10 mouse cellular contexts compared by ENCODE assay signal in the genomic region with DNA sequence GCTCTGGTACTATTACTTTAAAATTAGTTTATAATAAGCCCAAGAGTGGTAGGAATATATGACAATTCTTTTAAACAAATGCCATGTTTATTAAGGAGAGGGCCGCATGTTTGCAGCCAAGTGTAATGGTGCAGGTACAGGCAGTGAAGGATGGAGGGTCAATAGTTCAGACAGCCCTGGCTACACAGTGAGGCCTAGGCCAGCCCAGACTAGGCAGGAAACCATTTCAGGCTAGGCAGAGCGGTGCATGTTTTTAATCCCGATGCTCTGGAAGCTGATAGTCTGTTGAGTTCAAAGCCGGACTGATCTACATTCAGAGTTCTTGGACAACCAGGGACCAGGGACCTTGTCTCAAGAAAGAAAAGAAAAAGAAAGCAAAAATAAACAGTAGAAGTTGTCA. TPM values are rescaled to one million over a fixed set of nuclear protein-coding genes. Genes with fewer than 3 reads are reported as not detected.
DNase-seq lines count a peak whose midpoint lies in the region; ATAC-seq and TF ChIP-seq lines count a peak whose summit lies in the region.
"Had no signal": no experiment of that assay in that cellular context is flagged by ENCODE, and none has a peak within 500 bp of the region (broad histone marks: within the 10 kb centered on the region; RNA-seq: fewer than 3 reads in every experiment).

No protein-coding gene starts in this region.

- WGBS in hindbrain, embryonic 10.5 days = 73% methylated on average over 4 of the region's 4 CpGs
- WGBS in hindbrain, postnatal 0 days = 79% methylated on average over 4 of the region's 4 CpGs
- WGBS in lung, postnatal 0 days = 41% methylated on average over 4 of the region's 4 CpGs
- 36% methylated on average over 4 of the region's 4 CpGs for WGBS in stomach, embryonic 16.5 days
- 87% methylated on average over 4 of the region's 4 CpGs for WGBS in midbrain, embryonic 10.5 days

- peaks cover 52% of the 10 kb centered on the region for H3K4me1 ChIP-seq in hindbrain, embryonic 10.5 days (replicated peaks)
- no peaks in the 10 kb centered on the region for H3K4me1 ChIP-seq in hindbrain, postnatal 0 days (ENCODE audit: insufficient read depth, low read length)
- peaks cover 38% of the 10 kb centered on the region for H3K4me1 ChIP-seq in lung, postnatal 0 days (ENCODE audit: insufficient read depth, low read depth, low read length)
- H3K4me1 ChIP-seq in stomach, embryonic 16.5 days (ENCODE audit: control insufficient read depth, insufficient read depth, low read length) = peaks cover 83% of the 10 kb centered on the region
- H3K4me1 ChIP-seq in midbrain, embryonic 10.5 days = peaks cover 29% of the 10 kb centered on the region

- H3K27ac ChIP-seq in hindbrain, embryonic 10.5 days = peak overlapping the region; percentile 40; the same call in 1 of the 2 replicates
- H3K27ac ChIP-seq in hindbrain, postnatal 0 days = no peak overlapping the region
- H3K27ac ChIP-seq in lung, postnatal 0 days (ENCODE audit: low read length) = peak overlapping the region; percentile 66; the same call in 1 of the 2 replicates
- peak overlapping the region; percentile 69 for H3K27ac ChIP-seq in stomach, embryonic 16.5 days (ENCODE audit: low read length)
- H3K27ac ChIP-seq in midbrain, embryonic 10.5 days (replicated peaks) = no peak overlapping the region
- H3K27ac ChIP-seq: forebrain, embryonic 15.5 days had no signal

- peaks cover 16% of the 10 kb centered on the region; the same call in 1 of the 2 replicates for H3K36me3 ChIP-seq in hindbrain, embryonic 10.5 days
- no peaks in the 10 kb centered on the region; the same call in 1 of the 2 replicates for H3K36me3 ChIP-seq in hindbrain, postnatal 0 days (ENCODE audit: insufficient read depth, low read length)
- H3K36me3 ChIP-seq in lung, postnatal 0 days (ENCODE audit: insufficient read depth, low read length) = no peaks in the 10 kb centered on the region
- H3K36me3 ChIP-seq in stomach, embryonic 16.5 days (ENCODE audit: control insufficient read depth, insufficient read depth, low read length) = no peaks in the 10 kb centered on the region
- peaks cover 12% of the 10 kb centered on the region for H3K36me3 ChIP-seq in midbrain, embryonic 10.5 days
- H3K36me3 ChIP-seq: forebrain, embryonic 15.5 days had no signal

- no peak for DNase-seq in hindbrain, embryonic 10.5 days (ENCODE audit: low spot score)
- no peak for DNase-seq in hindbrain, postnatal 0 days (ENCODE audit: low spot score)
- DNase-seq in lung, postnatal 0 days (ENCODE audit: low spot score) = no peak
- no peak for DNase-seq in lung, postnatal 25 days (ENCODE audit: low spot score)
- DNase-seq in kidney, postnatal 10 days = peak; percentile 24
- DNase-seq in midbrain, embryonic 10.5 days (ENCODE audit: low spot score) = no peak
- DNase-seq: cerebellum, postnatal 36 days had no signal

- no peak for TF ChIP-seq CTCF in hindbrain, postnatal 0 days (IDR thresholded peaks at IDR 0.05; ENCODE audit: low read depth)
- no peak for TF ChIP-seq CTCF in lung, postnatal 0 days (IDR thresholded peaks at IDR 0.05)

- no peaks in the 10 kb centered on the region for H3K9me3 ChIP-seq in hindbrain, embryonic 10.5 days
- no peaks in the 10 kb centered on the region for H3K9me3 ChIP-seq in hindbrain, postnatal 0 days (ENCODE audit: low read length)
- no peaks in the 10 kb centered on the region for H3K9me3 ChIP-seq in lung, postnatal 0 days (ENCODE audit: low read length)
- no peaks in the 10 kb centered on the region for H3K9me3 ChIP-seq in stomach, embryonic 16.5 days (replicated peaks; ENCODE audit: control insufficient read depth, low read length)
- no peaks in the 10 kb centered on the region for H3K9me3 ChIP-seq in midbrain, embryonic 10.5 days (replicated peaks)
- H3K9me3 ChIP-seq: forebrain, embryonic 15.5 days; megakaryocyte, embryonic 14.5 days had no signal

- no peak overlapping the region for H3K4me2 ChIP-seq in hindbrain, postnatal 0 days (ENCODE audit: low read depth, low read length)
- H3K4me2 ChIP-seq in lung, postnatal 0 days (replicated peaks; ENCODE audit: low read depth, low read length) = no peak overlapping the region
- H3K4me2 ChIP-seq in stomach, embryonic 16.5 days (ENCODE audit: low read depth, low read length) = no peak overlapping the region
- H3K4me2 ChIP-seq: forebrain, embryonic 15.5 days had no signal

- no peak for ATAC-seq in hindbrain, postnatal 0 days
- ATAC-seq in lung, postnatal 0 days = no peak
- no peak for ATAC-seq in stomach, embryonic 16.5 days (ENCODE audit: insufficient read depth, low FRiP score)
- ATAC-seq: forebrain, embryonic 15.5 days had no signal

- H3K9ac ChIP-seq in hindbrain, postnatal 0 days (replicated peaks; ENCODE audit: low read length) = no peak overlapping the region
- no peak overlapping the region for H3K9ac ChIP-seq in lung, postnatal 0 days (replicated peaks; ENCODE audit: low read depth)
- H3K9ac ChIP-seq in stomach, embryonic 16.5 days (ENCODE audit: low read length) = 0 out of 2 replicates have a peak overlapping the region, but pooled peaks have one; percentile 13
- H3K9ac ChIP-seq: forebrain, embryonic 15.5 days had no signal

- H3K4me3 ChIP-seq in hindbrain, embryonic 10.5 days = no peak overlapping the region
- no peak overlapping the region for H3K4me3 ChIP-seq in hindbrain, postnatal 0 days (ENCODE audit: low read length)
- no peak overlapping the region for H3K4me3 ChIP-seq in lung, postnatal 0 days (ENCODE audit: low read depth, low read length)
- no peak overlapping the region for H3K4me3 ChIP-seq in stomach, embryonic 16.5 days (replicated peaks; ENCODE audit: low read length)
- H3K4me3 ChIP-seq in midbrain, embryonic 10.5 days = no peak overlapping the region
- H3K4me3 ChIP-seq: forebrain, embryonic 15.5 days; megakaryocyte, embryonic 14.5 days had no signal

- TF ChIP-seq EP300 in lung, postnatal 0 days (IDR thresholded peaks at IDR 0.05) = no peak

- no peaks in the 10 kb centered on the region for H3K27me3 ChIP-seq in hindbrain, embryonic 10.5 days (ENCODE audit: insufficient read depth, poor library complexity, severe bottlenecking)
- no peaks in the 10 kb centered on the region for H3K27me3 ChIP-seq in hindbrain, postnatal 0 days (ENCODE audit: insufficient read depth, low read length)
- no peaks in the 10 kb centered on the region for H3K27me3 ChIP-seq in lung, postnatal 0 days (replicated peaks; ENCODE audit: insufficient read depth, low read length)
- H3K27me3 ChIP-seq in stomach, embryonic 16.5 days (ENCODE audit: control insufficient read depth, insufficient read depth, low read length) = no peaks in the 10 kb centered on the region
- no peaks in the 10 kb centered on the region for H3K27me3 ChIP-seq in midbrain, embryonic 10.5 days (ENCODE audit: low read depth, poor library complexity, severe bottlenecking)
- H3K27me3 ChIP-seq: forebrain, embryonic 15.5 days had no signal

RNA-seq across cellular contexts. Expression of a gene that starts 17.8 kb away (rescaled TPM):
- 17.3 and 20.8 TPM in 2 replicates for polyA plus RNA-seq in hindbrain, embryonic 10.5 days (2016; fragmentation: Nextera tagmentation; extraction: Ambion mirVana)
- 30.7 and 30.9 TPM in 2 replicates for total RNA-seq in hindbrain, postnatal 0 days (2014; rRNA removed)
- 4.2 and 4.7 TPM in 2 replicates for polyA plus RNA-seq in hindbrain, postnatal 0 days (2015; fragmentation: Nextera tagmentation; extraction: Ambion mirVana)
- polyA plus RNA-seq in lung, postnatal 0 days (2015; fragmentation: Nextera tagmentation; extraction: Ambion mirVana) = 26.7 and 27.9 TPM in 2 replicates
- 38.6 and 39.3 TPM in 2 replicates for polyA plus RNA-seq in stomach, embryonic 16.5 days (2015; fragmentation: Nextera tagmentation; extraction: Ambion mirVana)
- 16.3 and 18.0 TPM in 2 replicates for polyA plus RNA-seq in midbrain, embryonic 10.5 days (2016; fragmentation: Nextera tagmentation; extraction: Ambion mirVana)

Comparison
In these comparisons a context has a peak if more than half of its experiments do, and no peak if none do; other contexts are left out.
1. H3K27ac ChIP-seq: peak in hindbrain, embryonic 10.5 days (single experiment), lung, postnatal 0 days (single experiment) and stomach, embryonic 16.5 days (single experiment); none in hindbrain, postnatal 0 days (single experiment) and midbrain, embryonic 10.5 days (single experiment).